Mouse (Mus musculus) MEL (cell line): ENCODE results near the gene Rnf217. TPM values are rescaled to one million over a fixed set of nuclear protein-coding genes. Genes with fewer than 3 reads are reported as not detected.

ENCODE experiments used
- DNase-seq: peaks from one replicate; pipeline ENCODE4 v3.0.0; 2011; ENCODE audit warnings: low read depth, low spot score
- H3K27ac ChIP-seq: 2 replicates; pipeline ENCODE4 v1.5.1; 2012; ENCODE audit warnings: low read depth, mild to moderate bottlenecking, control low read depth, low read length, moderate library complexity; ENCODE audit not compliant: control insufficient read depth
- H3K27me3 ChIP-seq, 2 experiments: fragments of 150-350 bp in 1 of 2; sonication (generic) in 1 of 2; 2 replicates each; pipeline ENCODE4 v1.6.1; 2012; ENCODE audit warnings: low read length in 2 of 2, mild to moderate bottlenecking in 2 of 2, improper control_type of control experiment in 1 of 2, moderate library complexity in 1 of 2; ENCODE audit not compliant: insufficient read depth in 2 of 2, control insufficient read depth in 1 of 2
- H3K36me3 ChIP-seq, 2 experiments: 2 replicates each; pipeline ENCODE4 v1.6.1; 2012 to 2014; ENCODE audit warnings: low read length in 2 of 2, improper control_type of control experiment in 1 of 2, inconsistent platforms in 1 of 2, mild to moderate bottlenecking in 1 of 2; ENCODE audit not compliant: insufficient read depth in 2 of 2, control insufficient read depth in 1 of 2
- H3K4me1 ChIP-seq, 2 experiments: fragments of 150-350 bp in 1 of 2; sonication (generic) in 1 of 2; 2 replicates each; pipeline ENCODE4 v1.6.1; 2012; ENCODE audit warnings: low read length in 2 of 2, improper control_type of control experiment in 1 of 2, mild to moderate bottlenecking in 1 of 2; ENCODE audit not compliant: insufficient read depth in 2 of 2, control insufficient read depth in 1 of 2
- H3K4me3 ChIP-seq, 2 experiments: fragments of 150-350 bp in 1 of 2; sonication (generic) in 1 of 2; 2 replicates each; pipeline ENCODE4 v1.5.1; 2012; ENCODE audit warnings: low read depth in 2 of 2, low read length in 2 of 2, mild to moderate bottlenecking in 2 of 2, moderate library complexity in 2 of 2, control low read depth in 1 of 2, improper control_type of control experiment in 1 of 2; ENCODE audit not compliant: control insufficient read depth in 1 of 2, insufficient read depth in 1 of 2
- H3K79me2 ChIP-seq: 2 replicates; pipeline ENCODE4 v1.6.1; 2012; ENCODE audit warnings: mild to moderate bottlenecking, low read length, moderate library complexity; ENCODE audit not compliant: control insufficient read depth, poor library complexity, insufficient read depth
- H3K9ac ChIP-seq: 2 replicates; pipeline ENCODE4 v1.6.1; 2012; ENCODE audit warnings: low read depth, mild to moderate bottlenecking, control low read depth, low read length, moderate library complexity; ENCODE audit not compliant: control insufficient read depth, poor library complexity, severe bottlenecking
- H3K9me3 ChIP-seq: fragments of 150-350 bp; sonication (generic); replicated peaks from 2 replicates; pipeline ENCODE4 v1.6.1; 2012; ENCODE audit warnings: mild to moderate bottlenecking, low read length, improper control_type of control experiment, moderate library complexity; ENCODE audit not compliant: insufficient read depth
- BHLHE40 ChIP-seq: IDR thresholded peaks from 2 replicates; pipeline ENCODE4 v1.6.1; 2012; ENCODE audit warnings: low read depth, mild to moderate bottlenecking, inconsistent platforms, low read length, improper control_type of control experiment, borderline replicate concordance
- CTCF ChIP-seq, 3 experiments: IDR thresholded peaks in 2 of 3; conservative IDR thresholded peaks in 1 of 3; 2 replicates each; pipeline ENCODE4 v1.5.1; 2011 to 2012; ENCODE audit warnings: low read length in 3 of 3, low read depth in 2 of 3, mild to moderate bottlenecking in 2 of 3, improper control_type of control experiment in 1 of 3, inconsistent platforms in 1 of 3, mixed read lengths in 1 of 3, moderate library complexity in 1 of 3; ENCODE audit not compliant: control insufficient read depth in 1 of 3, insufficient read depth in 1 of 3, poor library complexity in 1 of 3, severe bottlenecking in 1 of 3
- ELF1 ChIP-seq: IDR thresholded peaks from 2 replicates; pipeline ENCODE4 v1.6.1; 2014; ENCODE audit warnings: low read depth, mild to moderate bottlenecking, inconsistent platforms, low read length, improper control_type of control experiment, moderate library complexity
- EP300 ChIP-seq, 2 experiments: IDR thresholded peaks; 2 replicates each; pipeline ENCODE4 v1.6.1; 2011; ENCODE audit warnings: improper control_type of control experiment in 2 of 2, low read length in 2 of 2, low read depth in 1 of 2, mild to moderate bottlenecking in 1 of 2
- GATA1 ChIP-seq: IDR thresholded peaks from 2 replicates; pipeline ENCODE4 v1.6.1; 2011; ENCODE audit warnings: low read depth, low read length, improper control_type of control experiment
- HCFC1 ChIP-seq: IDR thresholded peaks from 2 replicates; pipeline ENCODE4 v1.6.1; 2012; ENCODE audit warnings: low read depth, mild to moderate bottlenecking, inconsistent platforms, low read length, improper control_type of control experiment, moderate library complexity
- MEF2A ChIP-seq: IDR thresholded peaks from 2 replicates; pipeline ENCODE4 v1.6.1; 2014; ENCODE audit warnings: low read depth, mild to moderate bottlenecking, inconsistent platforms, low read length, improper control_type of control experiment; ENCODE audit not compliant: poor library complexity, insufficient replicate concordance, severe bottlenecking; ENCODE audit errors: extremely low read depth
- MXI1 ChIP-seq: IDR thresholded peaks from 2 replicates; pipeline ENCODE4 v1.6.1; 2011; ENCODE audit warnings: mild to moderate bottlenecking, low read depth, low read length, improper control_type of control experiment
- MYB ChIP-seq: IDR thresholded peaks from 2 replicates; pipeline ENCODE4 v1.6.1; 2011; ENCODE audit warnings: mild to moderate bottlenecking, low read depth, low read length, improper control_type of control experiment
- MYC ChIP-seq: IDR thresholded peaks from 2 replicates; pipeline ENCODE4 v1.6.1; 2011; ENCODE audit warnings: low read depth, mild to moderate bottlenecking, low read length, improper control_type of control experiment, moderate library complexity
- NRF1 ChIP-seq: IDR thresholded peaks from 2 replicates; pipeline ENCODE4 v1.6.1; 2014; ENCODE audit warnings: low read depth, mild to moderate bottlenecking, inconsistent platforms, low read length, improper control_type of control experiment, moderate library complexity; ENCODE audit not compliant: poor library complexity, insufficient read depth, severe bottlenecking
- RAD21 ChIP-seq: IDR thresholded peaks from 2 replicates; pipeline ENCODE4 v1.6.1; 2011; ENCODE audit warnings: mild to moderate bottlenecking, low read depth, low read length, improper control_type of control experiment
- SIN3A ChIP-seq: IDR thresholded peaks from 2 replicates; pipeline ENCODE4 v1.6.1; 2012; ENCODE audit warnings: low read length, improper control_type of control experiment, inconsistent platforms
- TAL1 ChIP-seq: IDR thresholded peaks from 2 replicates; pipeline ENCODE4 v1.6.1; 2012; ENCODE audit warnings: mild to moderate bottlenecking, inconsistent platforms, low read length, moderate library complexity, mixed read lengths
- TBP ChIP-seq: IDR thresholded peaks from 2 replicates; pipeline ENCODE4 v1.8.0; 2011; ENCODE audit warnings: low read depth, low read length, improper control_type of control experiment
- UBTF ChIP-seq: IDR thresholded peaks from 2 replicates; pipeline ENCODE4 v1.6.1; 2012; ENCODE audit warnings: low read depth, mild to moderate bottlenecking, inconsistent platforms, low read length, improper control_type of control experiment, moderate library complexity, borderline replicate concordance; ENCODE audit not compliant: insufficient read depth
- USF2 ChIP-seq, 2 experiments: IDR thresholded peaks; 2 replicates each; pipeline ENCODE4 v1.6.1; 2011 to 2012; ENCODE audit warnings: improper control_type of control experiment in 2 of 2, low read length in 2 of 2, borderline replicate concordance in 1 of 2, inconsistent platforms in 1 of 2, low read depth in 1 of 2, mild to moderate bottlenecking in 1 of 2; ENCODE audit not compliant: insufficient read depth in 1 of 2
- ZC3H11A ChIP-seq: IDR thresholded peaks from 2 replicates; pipeline ENCODE4 v1.6.1; 2012; ENCODE audit warnings: low read depth, mild to moderate bottlenecking, inconsistent platforms, low read length, improper control_type of control experiment
- ZKSCAN1 ChIP-seq: IDR thresholded peaks from 2 replicates; pipeline ENCODE4 v1.6.1; 2012; ENCODE audit warnings: low read depth, mild to moderate bottlenecking, inconsistent platforms, low read length, improper control_type of control experiment, moderate library complexity
- ZMIZ1 ChIP-seq: IDR thresholded peaks from 2 replicates; pipeline ENCODE4 v1.6.1; 2012; ENCODE audit warnings: low read depth, mild to moderate bottlenecking, inconsistent platforms, low read length, improper control_type of control experiment, moderate library complexity
- ZNF384 ChIP-seq: IDR thresholded peaks from 2 replicates; pipeline ENCODE4 v1.6.1; 2012; ENCODE audit warnings: low read depth, mild to moderate bottlenecking, inconsistent platforms, low read length, improper control_type of control experiment
- polyA plus RNA-seq, 2 experiments: library from polyadenylated mRNA; stranded (reverse) in 1 of 2; unstranded in 1 of 2; fragments of >175 nt in 1 of 2; fragments of >200 nt in 1 of 2; gene quantifications; 2 replicates each; pipeline versions ENCODE4 v1.2.1 to v1.2.4; 2012; ENCODE audit warnings: low replicate concordance in 2 of 2, low read depth in 1 of 2; ENCODE audit not compliant: insufficient read length in 2 of 2, insufficient read depth in 1 of 2, missing spikeins in 1 of 2
- total RNA-seq: library from RNA; depleted of rRNA; stranded (reverse); fragments of 300-350 nt; gene quantifications from 2 replicates; pipeline ENCODE4 v1.2.3, GENCODE M21; 2012

Gene Rnf217
- total and polyA plus RNA-seq, 3 experiments = not detected

GRCm38 (mm10) chr10:31580073-31580472 lies 28.9 kb downstream of the Rnf217 start:
- H3K4me1 ChIP-seq = no peaks in the 10 kb centered on the region
- no peak for DNase-seq
- no peaks in the 10 kb centered on the region for H3K79me2 ChIP-seq
- H3K9me3 ChIP-seq = no peaks in the 10 kb centered on the region
- no peak overlapping the region for H3K9ac ChIP-seq
- no peak for TF ChIP-seq MEF2A
- TF ChIP-seq MYC = no peak
- no peak for TF ChIP-seq MYB
- no peak for TF ChIP-seq MXI1
- TF ChIP-seq TBP = no peak
- no peak for TF ChIP-seq EP300 (IDR thresholded peaks at IDR 0.05; ENCODE audit: low read depth in 1 of 2, low read length in 2 of 2)
- no peak for TF ChIP-seq SIN3A
- no peak for TF ChIP-seq RAD21
- no peak for TF ChIP-seq HCFC1
- TF ChIP-seq TAL1 = no peak
- no peak for TF ChIP-seq CTCF (IDR thresholded peaks at IDR 0.05 in 2 of 3, conservative IDR thresholded peaks at IDR 0.05 in 1 of 3; ENCODE audit: control insufficient read depth in 1 of 3, insufficient read depth in 1 of 3, low read depth in 2 of 3, low read length in 3 of 3, poor library complexity in 1 of 3, severe bottlenecking in 1 of 3)
- no peak overlapping the region for H3K4me3 ChIP-seq
- H3K27me3 ChIP-seq = no peaks in the 10 kb centered on the region
- no peak overlapping the region for H3K27ac ChIP-seq
- no peaks in the 10 kb centered on the region for H3K36me3 ChIP-seq

- no peaks in the 10 kb centered on the region for H3K27me3 ChIP-seq
- TF ChIP-seq NRF1 (no peak), ZC3H11A (no peak), UBTF (no peak), GATA1 (no peak), MEF2A (no peak), BHLHE40 (no peak), ZNF384 (no peak), MYB (no peak), USF2 (IDR thresholded peaks at IDR 0.05; ENCODE audit: borderline replicate concordance in 1 of 2, insufficient read depth in 1 of 2, low read depth in 1 of 2, low read length in 2 of 2) (no peak), ZMIZ1 (no peak), ZKSCAN1 (no peak), MXI1 (no peak), ELF1 (no peak)
- H3K9me3 ChIP-seq = no peaks in the 10 kb centered on the region
- no peak for DNase-seq
- H3K27ac ChIP-seq = no peak overlapping the region
- no peaks in the 10 kb centered on the region for H3K79me2 ChIP-seq
- H3K9ac ChIP-seq = no peak overlapping the region
- H3K4me1 ChIP-seq = no peaks in the 10 kb centered on the region
- no peak overlapping the region for H3K4me3 ChIP-seq
- H3K36me3 ChIP-seq = no peaks in the 10 kb centered on the region
Measured at GRCm38 (mm10) chr10:31573267-31573666, 35.7 kb downstream of the Rnf217 start.
